Mouse (Mus musculus): ENCODE measurements at regions not wholly inside any gene's neighbourhood (a gene's known extent, or its start where the extent isn't known, plus 50 kb on each side); places are given as distances from the start of the nearest gene placed in this dataset.
"Not testable (repeated sequence)": the region's sequence is repeated elsewhere in the genome, so short reads cannot be mapped to it uniquely, and the experiment has no call there.

DNA sequence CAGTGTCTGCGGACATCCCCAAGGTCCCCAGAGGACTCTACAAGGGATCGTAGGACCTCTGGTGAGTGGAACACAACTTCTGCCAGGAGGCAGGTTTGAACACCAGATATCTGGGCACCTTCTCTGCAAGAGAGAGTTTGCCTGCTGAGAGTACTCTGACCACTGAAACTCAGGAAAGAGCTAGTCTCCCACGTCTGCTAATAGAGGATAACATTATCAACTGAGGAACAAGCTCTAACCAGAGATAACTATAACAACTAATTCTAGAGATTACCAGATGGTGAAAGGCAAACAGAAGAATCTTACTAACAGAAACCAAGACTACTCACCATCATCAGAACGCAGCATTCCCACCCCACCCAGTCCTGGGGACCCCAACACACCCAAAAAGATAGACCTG lies 415.1 kb downstream of the Sis start:
- DNase-seq (ENCODE audit: low spot score) = not testable (repeated sequence)

DNA sequence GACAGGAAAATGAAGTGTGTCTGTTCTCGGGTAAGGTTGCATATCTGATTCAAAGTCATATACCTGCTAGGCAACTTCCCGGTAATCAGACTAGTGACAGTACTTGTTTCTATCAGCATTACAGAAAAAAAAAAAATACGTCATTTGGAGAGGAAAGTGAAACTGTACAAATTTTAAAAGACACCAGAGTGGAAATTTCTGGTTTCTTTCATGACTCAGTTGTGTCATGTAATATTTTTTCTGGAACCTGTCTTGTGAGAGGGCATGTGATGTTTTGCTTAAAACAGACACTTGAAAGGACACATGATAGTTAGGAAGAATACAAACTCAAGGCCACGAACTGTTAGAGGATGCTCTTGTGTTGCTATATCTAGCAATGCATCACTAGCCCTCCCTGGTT lies 433.7 kb downstream of the Sis start:
- no peak for DNase-seq (ENCODE audit: low spot score)

DNA sequence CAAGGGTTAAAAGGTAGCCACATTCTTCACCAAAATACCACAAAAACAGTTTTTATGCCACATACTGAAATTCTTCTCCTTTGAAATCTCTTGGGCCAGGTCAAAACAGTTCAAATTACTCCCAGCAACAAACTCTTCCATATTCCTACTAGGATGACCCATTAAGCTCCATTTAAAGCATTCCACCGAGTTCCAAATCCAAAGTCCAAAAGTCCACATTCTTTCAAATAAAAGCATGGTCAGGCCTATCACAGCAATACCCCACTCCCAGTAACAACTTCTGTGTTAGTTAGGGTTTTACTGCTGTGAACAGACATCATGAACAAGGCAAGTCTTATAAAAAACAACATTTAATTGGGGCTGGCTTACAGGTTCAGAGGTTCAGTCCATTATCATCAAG lies 441.9 kb downstream of the Sis start:
- DNase-seq (ENCODE audit: low spot score) = not testable (repeated sequence)

DNA sequence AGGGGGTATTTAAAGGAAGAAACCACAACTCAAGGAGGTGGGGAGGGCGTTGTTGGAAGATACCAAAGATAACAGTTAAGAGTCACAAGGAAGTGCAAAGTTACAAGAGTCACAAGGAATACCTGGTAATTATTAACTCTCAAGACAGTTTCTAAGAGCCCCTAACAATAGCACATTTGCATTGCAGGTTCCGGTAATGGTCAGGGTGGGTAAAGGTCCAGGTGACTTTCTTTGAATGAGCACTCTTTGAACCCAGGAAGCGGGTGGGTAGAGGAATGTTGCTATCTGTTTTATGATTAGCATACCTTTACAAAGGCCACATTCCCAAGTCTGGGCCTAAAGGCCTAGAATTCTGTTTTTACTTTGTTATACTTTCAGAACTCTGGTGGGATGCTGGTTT lies 449.8 kb downstream of the Sis start:
- DNase-seq (ENCODE audit: low spot score) = not testable (repeated sequence)

DNA sequence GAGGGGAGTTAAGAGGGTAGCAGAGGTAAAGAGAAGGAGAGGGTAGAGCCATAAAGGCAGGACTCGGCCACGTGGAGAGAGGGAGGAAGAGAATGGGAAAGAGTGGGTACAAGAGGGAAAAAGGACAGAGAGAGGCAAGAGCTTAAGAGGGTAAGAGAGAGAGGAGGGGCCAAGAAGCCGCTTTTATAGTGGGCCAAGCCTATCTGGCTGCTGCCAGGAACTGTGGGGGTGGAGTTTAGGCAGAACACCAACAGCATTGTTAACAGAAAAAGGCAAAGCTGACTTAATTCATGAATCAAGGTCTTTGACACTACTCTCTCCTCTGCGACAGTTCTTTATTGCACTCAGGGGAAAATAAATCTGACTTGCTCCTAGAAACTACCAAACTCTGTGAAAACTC lies 463.4 kb downstream of the Sis start:
- peak; percentile 4 for DNase-seq (ENCODE audit: low spot score)

DNA sequence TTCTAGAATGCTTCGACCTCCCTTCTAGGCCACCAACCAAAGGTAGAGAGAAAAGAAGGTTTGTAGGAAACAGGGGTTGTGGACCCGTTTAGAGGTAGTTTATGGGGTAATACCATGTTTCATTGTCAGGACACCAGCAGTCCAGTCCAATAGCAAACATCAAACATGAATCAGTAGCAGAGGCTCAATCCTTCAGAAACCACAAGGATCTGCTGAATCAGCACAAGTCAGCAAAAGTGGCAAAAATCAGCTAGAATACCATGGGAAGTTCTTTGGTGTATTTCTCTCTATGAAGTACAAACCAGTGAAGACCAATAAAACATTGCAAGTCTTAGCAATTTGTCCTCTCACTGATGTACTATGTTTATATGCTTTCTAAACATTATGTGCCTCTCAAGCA lies 465.9 kb downstream of the Sis start:
- no peak for DNase-seq (ENCODE audit: low spot score)

DNA sequence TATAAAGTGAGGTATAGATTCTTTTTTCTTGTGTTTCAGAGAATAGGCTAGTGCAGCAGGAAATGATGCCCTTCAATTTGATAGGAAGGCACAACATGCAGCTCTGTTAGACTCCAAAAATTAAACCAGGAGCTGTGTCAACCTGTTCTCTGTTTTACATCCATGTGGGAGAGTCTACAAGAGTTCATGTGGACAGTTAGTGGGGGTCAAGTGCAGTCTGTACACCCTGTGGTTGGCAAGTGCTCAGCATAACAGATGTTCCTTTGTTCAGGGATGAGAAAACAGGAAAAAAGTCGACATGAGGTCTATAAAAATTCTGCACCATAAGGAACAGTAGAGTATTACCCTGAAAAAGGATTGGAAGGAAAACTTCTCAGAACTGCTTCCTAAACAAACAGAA lies 512.3 kb downstream of the Sis start:
- DNase-seq (ENCODE audit: low spot score) = peak; percentile 7
